Mouse (Mus musculus): ENCODE results near the gene Slc22a30. TPM values are rescaled to one million over a fixed set of nuclear protein-coding genes. Genes with fewer than 3 reads are reported as not detected.

Slc22a30 gene
- not detected for polyA plus RNA-seq (2014; fragmentation: Illumina TruSeq; extraction: RNeasy Lipid Tissue Mini Kit (QIAGEN cat#74804); ENCODE audit: low read depth, low replicate concordance)

DNA sequence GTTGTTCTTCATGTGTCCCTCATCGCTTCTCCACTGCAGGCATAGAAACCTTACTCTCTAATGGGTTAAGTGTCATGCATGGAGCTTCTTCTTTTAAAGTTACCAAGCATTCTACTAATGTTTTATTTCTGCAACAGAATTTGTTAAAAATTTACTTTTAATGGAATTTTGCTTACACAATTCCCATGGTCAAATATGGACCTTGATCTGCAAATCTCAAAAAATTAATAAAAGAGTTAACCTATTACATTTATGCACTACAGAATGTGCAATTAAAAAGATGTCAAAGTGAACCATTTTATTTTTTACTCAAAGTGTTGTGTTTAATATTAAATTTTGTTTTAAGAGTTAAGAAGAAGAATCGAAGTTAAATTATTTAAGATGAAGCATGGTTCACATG, at the start of gene Slc22a30:
Gene Slc22a30 (minus strand): TSS at position 101 of the 400 bp plus-strand sequence.

Other genes with a start within 250 kb of the Slc22a30 start
- gene Slc22a29, start 186.2 kb downstream of the Slc22a30 start, polyA plus RNA-seq (2014; fragmentation: Illumina TruSeq; extraction: RNeasy Lipid Tissue Mini Kit (QIAGEN cat#74804); ENCODE audit: low read depth, low replicate concordance), result 0.17 TPM
- gene Slc22a8, start 186.1 kb upstream of the Slc22a30 start, polyA plus RNA-seq (2014; fragmentation: Illumina TruSeq; extraction: RNeasy Lipid Tissue Mini Kit (QIAGEN cat#74804); ENCODE audit: low read depth, low replicate concordance), result 0.11 TPM
- gene Slc22a6, start 212.9 kb upstream of the Slc22a30 start, polyA plus RNA-seq (2014; fragmentation: Illumina TruSeq; extraction: RNeasy Lipid Tissue Mini Kit (QIAGEN cat#74804); ENCODE audit: low read depth, low replicate concordance), result not detected

Measured in adipose tissue, adult 10 weeks (tissue).